Mouse (Mus musculus) CH12.LX (cell line): ENCODE data around the gene Gys2. TPM values are rescaled to one million over a fixed set of nuclear protein-coding genes. Genes with fewer than 3 reads are reported as not detected.

Source experiments
- DNase-seq: peaks from one replicate; pipeline ENCODE4 v3.0.0-alpha.2; 2013; ENCODE audit errors: extremely low read depth
- H3K27ac ChIP-seq: 2 replicates; pipeline ENCODE4 v1.5.1; 2012; ENCODE audit warnings: low read depth, mild to moderate bottlenecking, control low read depth, moderate library complexity; ENCODE audit not compliant: insufficient read depth
- H3K27me3 ChIP-seq: replicated peaks from 2 replicates; pipeline ENCODE3; 2012; ENCODE audit warnings: inconsistent platforms
- H3K36me3 ChIP-seq, 2 experiments: replicated peaks in 1 of 2; 2 replicates each; pipeline versions ENCODE3 to v1.6.1; 2012; ENCODE audit warnings: inconsistent platforms in 1 of 2, low read length in 1 of 2, mild to moderate bottlenecking in 1 of 2, mixed read lengths in 1 of 2, moderate library complexity in 1 of 2; ENCODE audit not compliant: control insufficient read depth in 1 of 2, insufficient read depth in 1 of 2
- H3K4me1 ChIP-seq, 2 experiments: 2 replicates each; pipeline ENCODE4 v1.6.1; 2012; ENCODE audit warnings: inconsistent platforms in 1 of 2, moderate library complexity in 1 of 2; ENCODE audit not compliant: insufficient read depth in 2 of 2, control insufficient read depth in 1 of 2
- H3K4me2 ChIP-seq: 2 replicates; pipeline ENCODE4 v1.6.1; 2012; ENCODE audit warnings: low read depth, mild to moderate bottlenecking, control low read depth; ENCODE audit not compliant: poor library complexity, insufficient read depth, severe bottlenecking
- H3K4me3 ChIP-seq, 3 experiments: fragments of 150-350 bp in 1 of 3; sonication (generic) in 1 of 3; replicated peaks in 1 of 3; 2 replicates each; pipeline versions ENCODE3 to v1.5.1; 2011 to 2012; ENCODE audit warnings: low read depth in 2 of 3, low read length in 2 of 3, mild to moderate bottlenecking in 2 of 3, moderate library complexity in 2 of 3, control low read depth in 1 of 3, improper control_type of control experiment in 1 of 3, inconsistent platforms in 1 of 3, mixed read lengths in 1 of 3; ENCODE audit not compliant: poor library complexity in 1 of 3
- H3K79me2 ChIP-seq: replicated peaks from 2 replicates; pipeline ENCODE4 v1.6.1; 2012; ENCODE audit warnings: mild to moderate bottlenecking, moderate library complexity; ENCODE audit not compliant: control insufficient read depth, poor library complexity, insufficient read depth, severe bottlenecking; ENCODE audit errors: extremely low read depth
- H3K9ac ChIP-seq: 2 replicates; pipeline ENCODE4 v1.6.1; 2012; ENCODE audit warnings: low read depth, mild to moderate bottlenecking, control low read depth, moderate library complexity; ENCODE audit not compliant: insufficient read depth
- H3K9me3 ChIP-seq: replicated peaks from 2 replicates; pipeline ENCODE3; 2012; ENCODE audit warnings: low read length, inconsistent platforms, mixed read lengths
- BHLHE40 ChIP-seq: IDR thresholded peaks from 2 replicates; pipeline ENCODE4 v1.6.1; 2011; ENCODE audit warnings: mild to moderate bottlenecking, low read depth, low read length, improper control_type of control experiment
- CHD2 ChIP-seq: IDR thresholded peaks from 2 replicates; pipeline ENCODE4 v1.6.1; 2011; ENCODE audit warnings: low read length, improper control_type of control experiment
- CTCF ChIP-seq, 2 experiments: IDR thresholded peaks in 1 of 2; conservative IDR thresholded peaks in 1 of 2; 2 replicates each; pipeline ENCODE4 v1.5.1; 2011 to 2012; ENCODE audit warnings: low read depth in 2 of 2, low read length in 2 of 2, improper control_type of control experiment in 1 of 2, inconsistent platforms in 1 of 2, mild to moderate bottlenecking in 1 of 2, moderate library complexity in 1 of 2
- E2F4 ChIP-seq: IDR thresholded peaks from 2 replicates; pipeline ENCODE4 v1.6.1; 2011; ENCODE audit warnings: low read depth, low read length, improper control_type of control experiment; ENCODE audit not compliant: insufficient replicate concordance
- ETS1 ChIP-seq: conservative IDR thresholded peaks from 2 replicates; pipeline ENCODE4 v1.6.1; 2012; ENCODE audit warnings: low read depth, mild to moderate bottlenecking, inconsistent platforms, low read length, improper control_type of control experiment, moderate library complexity
- GABPA ChIP-seq: IDR thresholded peaks from 2 replicates; pipeline ENCODE4 v1.6.1; 2012; ENCODE audit warnings: low read depth, low read length, improper control_type of control experiment, inconsistent platforms; ENCODE audit not compliant: insufficient replicate concordance
- HCFC1 ChIP-seq: IDR thresholded peaks from 2 replicates; pipeline ENCODE4 v1.6.1; 2012; ENCODE audit warnings: low read depth, mild to moderate bottlenecking, inconsistent platforms, low read length, improper control_type of control experiment
- JUN ChIP-seq: IDR thresholded peaks from 2 replicates; pipeline ENCODE4 v1.6.1; 2011; ENCODE audit warnings: low read depth, mild to moderate bottlenecking, low read length, improper control_type of control experiment, moderate library complexity; ENCODE audit not compliant: insufficient read depth
- JUND ChIP-seq: conservative IDR thresholded peaks from 2 replicates; pipeline ENCODE4 v1.6.1; 2011; ENCODE audit warnings: low read depth, low read length, improper control_type of control experiment
- KAT2A ChIP-seq: IDR thresholded peaks from 2 replicates; pipeline ENCODE4 v1.6.1; 2012; ENCODE audit warnings: low read length, improper control_type of control experiment, inconsistent platforms; ENCODE audit not compliant: insufficient replicate concordance
- MAFK ChIP-seq: IDR thresholded peaks from 2 replicates; pipeline ENCODE4 v1.6.1; 2011; ENCODE audit warnings: low read length, improper control_type of control experiment; ENCODE audit not compliant: insufficient replicate concordance
- MYC ChIP-seq: IDR thresholded peaks from 2 replicates; pipeline ENCODE4 v1.6.1; 2011; ENCODE audit warnings: low read depth, mild to moderate bottlenecking, improper control_type of control experiment, low read length
- NELFE ChIP-seq: IDR thresholded peaks from 2 replicates; pipeline ENCODE4 v1.6.1; 2011; ENCODE audit warnings: low read depth, low read length, improper control_type of control experiment
- POLR2A ChIP-seq: IDR thresholded peaks from 2 replicates; pipeline ENCODE4 v1.6.1; 2011; ENCODE audit warnings: low read depth, mild to moderate bottlenecking, improper control_type of control experiment, low read length
- POLR2AphosphoS2 ChIP-seq: IDR thresholded peaks from 2 replicates; pipeline ENCODE4 v1.6.1; 2011; ENCODE audit warnings: low read depth, low read length, improper control_type of control experiment
- SIN3A ChIP-seq: IDR thresholded peaks from 2 replicates; pipeline ENCODE4 v1.6.1; 2012; ENCODE audit warnings: low read length, improper control_type of control experiment, inconsistent platforms
- SMC3 ChIP-seq: IDR thresholded peaks from 2 replicates; pipeline ENCODE4 v1.6.1; 2011; ENCODE audit warnings: low read depth, low read length, improper control_type of control experiment
- TBP ChIP-seq: conservative IDR thresholded peaks from 2 replicates; pipeline ENCODE4 v1.6.1; 2011; ENCODE audit warnings: low read depth, low read length, improper control_type of control experiment
- TCF12 ChIP-seq: IDR thresholded peaks from 2 replicates; pipeline ENCODE4 v1.6.1; 2014; ENCODE audit warnings: low read depth, mild to moderate bottlenecking, inconsistent platforms, low read length, improper control_type of control experiment
- UBTF ChIP-seq: IDR thresholded peaks from 2 replicates; pipeline ENCODE4 v1.6.1; 2012; ENCODE audit warnings: low read depth, mild to moderate bottlenecking, inconsistent platforms, low read length, improper control_type of control experiment, moderate library complexity
- USF1 ChIP-seq: IDR thresholded peaks from 2 replicates; pipeline ENCODE4 v1.6.1; 2014; ENCODE audit warnings: low read depth, mild to moderate bottlenecking, inconsistent platforms, low read length, improper control_type of control experiment
- USF2 ChIP-seq: conservative IDR thresholded peaks from 2 replicates; pipeline ENCODE4 v1.6.1; 2011; ENCODE audit warnings: low read depth, low read length, improper control_type of control experiment
- ZC3H11A ChIP-seq: IDR thresholded peaks from 2 replicates; pipeline ENCODE4 v1.6.1; 2012; ENCODE audit warnings: low read depth, mild to moderate bottlenecking, inconsistent platforms, low read length, improper control_type of control experiment
- ZKSCAN1 ChIP-seq: IDR thresholded peaks from 2 replicates; pipeline ENCODE4 v1.6.1; 2012; ENCODE audit warnings: low read depth, inconsistent platforms, low read length, improper control_type of control experiment, borderline replicate concordance
- ZNF384 ChIP-seq: IDR thresholded peaks from 2 replicates; pipeline ENCODE4 v1.6.1; 2012; ENCODE audit warnings: low read depth, low read length, improper control_type of control experiment, inconsistent platforms
- dilution Hi-C: fragments of 300-500 bp; cut with MboI; formaldehyde crosslinking; loops from 2 replicates; pipeline ENCODE4 v1.14.3; 2020; ENCODE audit warnings: low sequenced_read_pairs; ENCODE audit not compliant: extremely low pct_unique_long_range_greater_than_20kb, extremely low pct_ligation_motif_present
- in situ Hi-C: fragments of 300-500 bp; cut with MboI; formaldehyde crosslinking; loops from 3 replicates; pipeline ENCODE4 v1.14.3; 2019; ENCODE audit warnings: low sequenced_read_pairs, low pct_ligation_motif_present, low pct_unique_long_range_greater_than_20kb, mixed read lengths
- polyA plus RNA-seq: library from polyadenylated mRNA; unstranded; fragments of >175 nt; gene quantifications from 2 replicates; pipeline ENCODE4 v1.2.1, GENCODE M21; 2012; ENCODE audit warnings: low read depth; ENCODE audit not compliant: insufficient read length
- total RNA-seq, 2 experiments: library from RNA; depleted of rRNA; stranded (reverse); fragments of 300-350 nt in 1 of 2; fragments of >200 nt in 1 of 2; gene quantifications; 2 replicates each; pipeline ENCODE4 v1.2.3; 2012 to 2014

Gys2 gene
- total and polyA plus RNA-seq, 3 experiments: not detected

DNA sequence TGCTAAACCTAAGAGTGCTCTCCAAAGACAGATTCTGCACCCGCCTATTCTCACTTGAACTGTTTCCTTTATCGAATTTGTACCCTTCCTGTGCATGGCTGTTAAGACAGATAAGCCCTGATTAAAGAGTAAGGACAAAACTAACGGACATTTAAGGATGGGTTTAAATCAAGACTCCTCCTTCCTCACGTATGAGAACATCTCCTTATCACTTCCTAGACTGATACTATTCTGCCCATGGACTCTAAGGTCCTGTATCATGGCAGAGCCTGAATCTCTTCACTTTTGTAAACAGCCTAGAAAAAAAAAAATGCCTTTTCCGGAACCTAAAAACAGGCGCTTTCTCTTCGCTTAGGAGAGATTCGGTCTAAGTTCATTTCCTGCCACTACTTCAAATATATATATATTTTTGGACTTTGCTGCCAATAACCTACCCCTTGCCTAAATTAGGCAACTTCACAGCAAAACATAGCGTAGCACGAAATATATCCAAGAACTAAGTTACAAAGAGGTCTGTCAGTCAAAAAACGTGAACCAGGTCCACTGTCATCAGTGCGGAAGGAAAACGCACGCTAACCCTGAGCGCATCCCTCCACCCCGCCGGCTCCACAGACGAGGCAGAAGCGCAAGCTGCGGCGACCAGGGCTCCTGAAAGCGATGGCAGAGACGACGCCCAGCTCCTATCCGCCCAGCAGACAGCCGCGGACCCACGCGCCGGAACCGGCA, 86.5 kb downstream of the Gys2 start:
- peak overlapping the region; percentile 71 for H3K9ac ChIP-seq
- DNase-seq: peak; percentile 20
- TF ChIP-seq POLR2AphosphoS2: peak; percentile 51; the same call in 1 of the 2 replicates
- TF ChIP-seq MYC: no peak
- no peak for TF ChIP-seq E2F4
- TF ChIP-seq ZC3H11A: no peak
- TF ChIP-seq ZKSCAN1: no peak
- TF ChIP-seq UBTF: no peak
- TF ChIP-seq CTCF (conservative IDR thresholded peaks at IDR 0.05 in 1 of 2, IDR thresholded peaks at IDR 0.05 in 1 of 2; ENCODE audit: low read depth in 2 of 2, low read length in 2 of 2): no peak
- no peak for TF ChIP-seq NELFE
- peak; percentile 79; the same call in 1 of the 2 replicates for TF ChIP-seq POLR2A
- no peak for TF ChIP-seq MAFK
- no peak; the same call in 1 of the 2 replicates for TF ChIP-seq BHLHE40
- no peak for TF ChIP-seq ETS1
- TF ChIP-seq ZNF384: peak; percentile 68
- H3K9me3 ChIP-seq: no peaks in the 10 kb centered on the region
- in situ Hi-C loops (no loop called here), dilution Hi-C loops (no loop called here)
- no peak overlapping the region for H3K27ac ChIP-seq
- peak overlapping the region; percentile 89 for H3K4me2 ChIP-seq
- no peaks in the 10 kb centered on the region for H3K27me3 ChIP-seq
- peaks cover 5 to 47% of the 10 kb centered on the region in 2 experiments for H3K36me3 ChIP-seq
- peaks cover 11 to 40% of the 10 kb centered on the region in 2 experiments for H3K4me1 ChIP-seq
- H3K4me3 ChIP-seq: peak overlapping the region; percentile 87 to 97 (median 97)
- peaks cover 51% of the 10 kb centered on the region for H3K79me2 ChIP-seq

GRCm38 (mm10) chr6:142384521-142384920, 88.4 kb downstream of the Gys2 start:
- dilution Hi-C loops: no loop called here
- no peak for TF ChIP-seq POLR2A
- no peak for TF ChIP-seq TCF12
- TF ChIP-seq GABPA: no peak
- TF ChIP-seq JUN: no peak
- TF ChIP-seq MYC: no peak
- TF ChIP-seq KAT2A: no peak
- TF ChIP-seq USF2: no peak
- TF ChIP-seq SMC3: no peak
- TF ChIP-seq TBP: no peak
- TF ChIP-seq JUND: no peak
- no peak for TF ChIP-seq ETS1
- no peak for TF ChIP-seq ZNF384
- TF ChIP-seq SIN3A: no peak
- no peak for TF ChIP-seq HCFC1
- no peak for TF ChIP-seq CHD2
- no peak for TF ChIP-seq USF1
- TF ChIP-seq UBTF: no peak
- TF ChIP-seq E2F4: no peak

More at GRCm38 (mm10) chr6:142384521-142384920, 88.4 kb downstream of the Gys2 start:
- Histone ChIP-seq H3K9me3 (no peaks in the 10 kb centered on the region), H3K79me2 (peaks cover 35% of the 10 kb centered on the region), H3K9ac (no peak overlapping the region), H3K4me1 (peaks cover 3 to 23% of the 10 kb centered on the region in 2 experiments; a peak in 3 of 4 replicates), H3K4me2 (no peak overlapping the region), H3K36me3 (peaks cover 5 to 50% of the 10 kb centered on the region in 2 experiments), H3K27me3 (no peaks in the 10 kb centered on the region), H3K4me3 (no peak overlapping the region), H3K27ac (no peak overlapping the region)
- in situ Hi-C loops: no loop called here
- DNase-seq: no peak
